19 mouse cellular contexts compared by ENCODE assay signal in the genomic region with DNA sequence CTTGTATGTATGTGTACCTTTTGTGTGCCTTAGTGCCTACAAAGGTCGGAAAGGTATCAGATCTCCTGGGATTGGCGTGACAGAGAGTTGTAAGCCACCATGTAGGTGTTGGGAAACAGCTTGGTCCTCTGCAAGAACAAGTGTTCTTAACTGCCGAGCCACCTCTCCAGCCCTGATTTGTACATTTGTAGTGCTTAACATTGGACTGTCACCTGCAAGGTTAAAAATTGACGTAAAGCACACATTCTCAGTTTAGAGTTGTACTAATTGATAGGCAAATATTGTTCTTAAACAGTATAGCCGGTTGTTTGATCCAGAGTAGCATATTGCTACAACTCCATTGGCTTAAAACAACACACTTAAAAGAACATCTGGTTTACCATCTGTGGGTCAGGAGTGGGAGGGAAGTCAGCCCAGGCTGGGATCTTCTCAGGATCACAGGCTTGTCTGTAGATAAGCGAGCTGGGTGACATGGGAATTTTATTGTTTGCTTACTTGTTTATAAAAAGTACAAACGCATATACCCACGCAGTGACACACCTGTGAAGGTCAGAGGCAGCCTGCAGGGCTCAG.
"Had no signal": no experiment of that assay in that cellular context is flagged by ENCODE, and none has a peak within 500 bp of the region (broad histone marks: within the 10 kb centered on the region; RNA-seq: fewer than 3 reads in every experiment).

No protein-coding gene starts in this region.

- H3K9ac ChIP-seq: limb, embryonic 13.5 days; liver, embryonic 13.5 days; lung, embryonic 15.5 days; midbrain, embryonic 13.5 days had no signal

- H3K36me3 ChIP-seq: liver, embryonic 13.5 days; lung, embryonic 15.5 days; midbrain, embryonic 13.5 days had no signal

- H3K27ac ChIP-seq: kidney, postnatal 0 days; limb, embryonic 10.5 days; limb, embryonic 13.5 days; liver, embryonic 13.5 days; lung, embryonic 15.5 days; midbrain, embryonic 10.5 days; midbrain, embryonic 13.5 days had no signal

- H3K9me3 ChIP-seq: limb, embryonic 10.5 days; limb, embryonic 13.5 days; liver, embryonic 13.5 days; lung, embryonic 15.5 days; megakaryocyte, embryonic 14.5 days; midbrain, embryonic 10.5 days; midbrain, embryonic 13.5 days had no signal

- H3K4me2 ChIP-seq: limb, embryonic 13.5 days; liver, embryonic 13.5 days; lung, embryonic 15.5 days; midbrain, embryonic 13.5 days had no signal

- DNase-seq: kidney, adult 2 months; kidney, postnatal 25 days; layer of hippocampus, postnatal 36 days; liver; liver, embryonic 13.5 days; right cerebral cortex, adult 18-20 months; right cerebral cortex, postnatal 14 days; right cerebral cortex, postnatal 4 days; thymus, adult 2 months; thymus, postnatal 14 days; thymus, postnatal 4 days had no signal

- H3K27me3 ChIP-seq: limb, embryonic 13.5 days; liver, embryonic 13.5 days; lung, embryonic 15.5 days; megakaryocyte, embryonic 14.5 days had no signal

- ATAC-seq: midbrain, embryonic 13.5 days; midbrain, embryonic 16.5 days had no signal

- H3K4me1 ChIP-seq: limb, embryonic 10.5 days; limb, embryonic 13.5 days; liver, embryonic 13.5 days had no signal

- H3K4me3 ChIP-seq: limb, embryonic 10.5 days; limb, embryonic 13.5 days; liver, embryonic 13.5 days; lung, embryonic 15.5 days; megakaryocyte, embryonic 14.5 days; midbrain, embryonic 10.5 days; midbrain, embryonic 13.5 days had no signal
